Mouse (Mus musculus): ENCODE data around the gene Rab40b.
"Not testable (repeated sequence)": the region's sequence is repeated elsewhere in the genome, so short reads cannot be mapped to it uniquely, and the experiment has no call there.

GRCm38 (mm10) chr11:121348727-121349126, 39.3 kb downstream of the Rab40b start:
- not testable (repeated sequence) for TF ChIP-seq TCF12 (IDR thresholded peaks at IDR 0.05; ENCODE audit: low read depth, low read length); MEF2A (IDR thresholded peaks at IDR 0.05; ENCODE audit: borderline replicate concordance, low read depth, low read length); GABPA (IDR thresholded peaks at IDR 0.05; ENCODE audit: insufficient replicate concordance, low read depth, low read length); POLR2AphosphoS2 (IDR thresholded peaks at IDR 0.05; ENCODE audit: low read depth, low read length); MXI1 (IDR thresholded peaks at IDR 0.05; ENCODE audit: low read depth, low read length); CHD2 (IDR thresholded peaks at IDR 0.05; ENCODE audit: low read length); HCFC1 (IDR thresholded peaks at IDR 0.05; ENCODE audit: low read depth, low read length); BHLHE40 (IDR thresholded peaks at IDR 0.05; ENCODE audit: low read depth, low read length); RCOR1 (conservative IDR thresholded peaks at IDR 0.05; ENCODE audit: low read depth, low read length); IRF4 (IDR thresholded peaks at IDR 0.05; ENCODE audit: low read depth, low read length)
- peak in 1 of 2 experiments; percentile 39; a peak in 2 of 4 replicates for TF ChIP-seq CTCF (conservative IDR thresholded peaks at IDR 0.05 in 1 of 2, IDR thresholded peaks at IDR 0.05 in 1 of 2; ENCODE audit: low read depth in 2 of 2, low read length in 2 of 2)
